Mouse (Mus musculus) thymus, adult 2 months (tissue): ENCODE data around the gene Ctnnbl1. TPM values are rescaled to one million over a fixed set of nuclear protein-coding genes. Genes with fewer than 3 reads are reported as not detected.

Experiments
- DNase-seq: peaks from one replicate; pipeline ENCODE4 v3.0.0; 2021
- H3K27ac ChIP-seq: fragments of 200-500 bp; 2 replicates; pipeline ENCODE4 v1.5.1; 2012; ENCODE audit warnings: low read length, control low read depth; ENCODE audit not compliant: control insufficient read depth, insufficient read depth
- H3K27me3 ChIP-seq: fragments of 200-500 bp; 2 replicates; pipeline ENCODE4 v1.6.1; 2012; ENCODE audit warnings: mild to moderate bottlenecking, low read length, moderate library complexity, mixed read lengths; ENCODE audit not compliant: control insufficient read depth, insufficient read depth
- H3K36me3 ChIP-seq: fragments of 200-500 bp; 2 replicates; pipeline ENCODE4 v1.6.1; 2012; ENCODE audit warnings: mild to moderate bottlenecking, low read length, moderate library complexity; ENCODE audit not compliant: control insufficient read depth, insufficient read depth
- H3K4me1 ChIP-seq: fragments of 200-500 bp; replicated peaks from 2 replicates; pipeline ENCODE4 v1.6.1; 2012; ENCODE audit warnings: low read length; ENCODE audit not compliant: control insufficient read depth, insufficient read depth
- H3K4me3 ChIP-seq: fragments of 200-500 bp; 2 replicates; pipeline ENCODE4 v1.5.1; 2012; ENCODE audit warnings: mild to moderate bottlenecking, low read length, control low read depth, moderate library complexity; ENCODE audit not compliant: control insufficient read depth, insufficient read depth
- CTCF ChIP-seq: fragments of 200-500 bp; IDR thresholded peaks from 2 replicates; pipeline ENCODE4 v1.5.1; 2012; ENCODE audit warnings: mild to moderate bottlenecking, control low read depth, low read length, moderate library complexity, borderline replicate concordance; ENCODE audit not compliant: control insufficient read depth, poor library complexity, insufficient read depth; ENCODE audit errors: extremely low read depth
- POLR2A ChIP-seq: fragments of 200-500 bp; IDR thresholded peaks from 2 replicates; pipeline ENCODE4 v1.6.1; 2012; ENCODE audit warnings: mild to moderate bottlenecking, low read length, control low read depth, moderate library complexity; ENCODE audit not compliant: control insufficient read depth, poor library complexity, insufficient read depth; ENCODE audit errors: extremely low read depth
- WGBS: fragments of 180-500 bp; shearing (Covaris S2); methylation state at CpG from one replicate; pipeline ENCODE4 v1.1.7; 2018; 5-methylcytosine and 5-hydroxymethylcytosine counted together
- polyA plus RNA-seq: library from polyadenylated mRNA; depleted of rRNA; stranded (reverse); fragments of >200 nt; gene quantifications from 2 replicates; pipeline ENCODE4 v1.2.3, GENCODE M21; 2012

Gene Ctnnbl1
- polyA plus RNA-seq, 1 experiment: 68.5 TPM

GRCm38 (mm10) chr2:157759717-157760116 lies 22.5 kb downstream of the Ctnnbl1 start:
- WGBS: 87% methylated on average over 6 of the region's 6 CpGs
- Histone ChIP-seq H3K27me3 (no peaks in the 10 kb centered on the region), H3K4me1 (no peaks in the 10 kb centered on the region), H3K36me3 (no peaks in the 10 kb centered on the region), H3K27ac (no peak overlapping the region), H3K4me3 (no peak overlapping the region)
- no peak for DNase-seq
- TF ChIP-seq POLR2A (no peak), CTCF (no peak)

DNA sequence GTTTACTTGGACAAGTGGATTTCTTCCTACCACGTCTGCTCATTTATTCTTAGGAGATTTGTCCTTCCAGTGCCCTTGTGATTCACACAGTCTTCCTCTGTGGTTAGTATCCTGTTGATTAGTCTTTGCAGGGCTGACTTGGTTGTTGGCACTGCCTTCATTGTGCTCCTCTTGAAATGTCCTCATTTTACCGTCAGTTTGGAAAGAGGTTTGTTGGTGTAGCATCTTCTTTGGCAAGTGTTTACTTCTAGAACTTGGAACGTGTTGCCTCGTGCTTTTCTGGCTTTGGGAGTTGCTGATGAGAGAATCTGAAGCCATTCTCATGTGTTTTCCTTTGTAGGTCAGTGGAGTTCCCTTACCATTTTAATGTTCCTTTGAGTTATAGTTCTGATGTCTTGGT lies 25.7 kb downstream of the Ctnnbl1 start:
- H3K36me3 ChIP-seq: no peaks in the 10 kb centered on the region
- no peaks in the 10 kb centered on the region for H3K27me3 ChIP-seq
- 88% methylated on average over 4 of the region's 4 CpGs for WGBS
- TF ChIP-seq CTCF (no peak), POLR2A (no peak)
- no peaks in the 10 kb centered on the region for H3K4me1 ChIP-seq
- no peak for DNase-seq
- no peak overlapping the region for H3K27ac ChIP-seq
- H3K4me3 ChIP-seq: no peak overlapping the region

DNA sequence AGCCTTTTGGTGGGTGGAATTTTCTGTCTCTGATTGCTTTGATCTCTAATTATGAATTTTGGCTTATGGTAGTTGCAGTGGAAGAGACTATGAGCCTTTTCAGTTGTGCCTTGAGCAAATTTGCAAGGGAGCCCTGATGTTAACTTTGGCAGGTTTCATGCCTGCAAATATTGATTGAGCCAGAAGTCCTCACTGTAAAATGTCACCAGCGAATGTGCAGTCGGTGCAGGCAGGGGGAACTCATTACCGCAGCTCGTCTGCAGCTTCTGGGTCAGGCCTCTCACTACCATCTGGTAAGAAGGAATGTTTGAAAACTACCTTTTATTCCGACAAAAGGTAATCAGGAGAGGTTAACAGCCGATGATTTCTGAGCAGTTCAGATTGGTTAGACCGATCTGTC lies 29.4 kb downstream of the Ctnnbl1 start:
- no peaks in the 10 kb centered on the region for H3K27me3 ChIP-seq
- no peaks in the 10 kb centered on the region for H3K36me3 ChIP-seq
- H3K4me3 ChIP-seq: no peak overlapping the region
- no peaks in the 10 kb centered on the region for H3K4me1 ChIP-seq
- TF ChIP-seq CTCF (no peak), POLR2A (no peak)
- 96% methylated on average over 7 of the region's 7 CpGs for WGBS
- no peak overlapping the region for H3K27ac ChIP-seq
- DNase-seq: no peak

GRCm38 (mm10) chr2:157768682-157769429 lies 31.7 kb downstream of the Ctnnbl1 start:
- TF ChIP-seq POLR2A (no peak), CTCF (no peak)
- Histone ChIP-seq H3K4me1 (no peaks in the 10 kb centered on the region), H3K27me3 (no peaks in the 10 kb centered on the region), H3K27ac (no peak overlapping the region), H3K4me3 (no peak overlapping the region), H3K36me3 (no peaks in the 10 kb centered on the region)
- 72% methylated on average over 10 of the region's 10 CpGs for WGBS
- DNase-seq: no peak

GRCm38 (mm10) chr2:157770761-157771160 lies 33.6 kb downstream of the Ctnnbl1 start:
- DNase-seq: no peak
- TF ChIP-seq CTCF (no peak), POLR2A (no peak)
- H3K4me1 ChIP-seq: no peaks in the 10 kb centered on the region
- 96% methylated on average over 3 of the region's 3 CpGs for WGBS
- H3K36me3 ChIP-seq: 0 out of 2 replicates have a peak, but pooled peaks cover 5% of the 10 kb centered on the region
- no peaks in the 10 kb centered on the region for H3K27me3 ChIP-seq
- H3K4me3 ChIP-seq: no peak overlapping the region
- H3K27ac ChIP-seq: no peak overlapping the region

- H3K4me3 ChIP-seq: no peak overlapping the region
- H3K27me3 ChIP-seq: no peaks in the 10 kb centered on the region
- H3K36me3 ChIP-seq: 0 out of 2 replicates have a peak, but pooled peaks cover 5% of the 10 kb centered on the region
- H3K27ac ChIP-seq: no peak overlapping the region
- TF ChIP-seq POLR2A (no peak), CTCF (no peak)
- 100% methylated on average over 1 of the region's 1 CpGs for WGBS
- H3K4me1 ChIP-seq: no peaks in the 10 kb centered on the region
- DNase-seq: no peak
Observed at GRCm38 (mm10) chr2:157773661-157774060, 36.5 kb downstream of the Ctnnbl1 start.
